Mouse (Mus musculus) hindbrain, embryonic 11.5 days (tissue): ENCODE data around the gene Gnb1. TPM values are rescaled to one million over a fixed set of nuclear protein-coding genes. Genes with fewer than 3 reads are reported as not detected.

Source experiments
- ATAC-seq: fragments of 200-750 bp; cut with Nextera tagmentation; 2 replicates; pipeline ENCODE4 v1.8.0; 2017; ENCODE audit warnings: mild to moderate bottlenecking, moderate TSS enrichment, moderate library complexity; ENCODE audit not compliant: low FRiP score
- DNase-seq: peaks from one replicate; pipeline ENCODE4 v3.0.0-alpha.2; 2015; ENCODE audit warnings: low spot score
- H3K27ac ChIP-seq: fragments of 300-500 bp; sonication (generic); 2 replicates; pipeline ENCODE4 v1.5.1; 2014; ENCODE audit warnings: mild to moderate bottlenecking, low read depth, low read length
- H3K27me3 ChIP-seq: fragments of 300-500 bp; sonication (generic); 2 replicates; pipeline ENCODE4 v1.6.1; 2014; ENCODE audit warnings: mild to moderate bottlenecking, low read length, moderate library complexity, mixed read lengths; ENCODE audit not compliant: control insufficient read depth, insufficient read depth
- H3K36me3 ChIP-seq: fragments of 300-500 bp; sonication (generic); 2 replicates; pipeline ENCODE4 v1.6.1; 2014; ENCODE audit warnings: mild to moderate bottlenecking, low read length, moderate library complexity, mixed read lengths; ENCODE audit not compliant: control insufficient read depth, insufficient read depth
- H3K4me1 ChIP-seq: fragments of 300-500 bp; sonication (generic); replicated peaks from 2 replicates; pipeline ENCODE4 v1.6.1; 2014; ENCODE audit warnings: low read length, mixed read lengths; ENCODE audit not compliant: control insufficient read depth, insufficient read depth
- H3K4me2 ChIP-seq: fragments of 300-500 bp; sonication (generic); replicated peaks from 2 replicates; pipeline ENCODE4 v1.6.1; 2014; ENCODE audit warnings: mild to moderate bottlenecking, low read depth, low read length
- H3K4me3 ChIP-seq: fragments of 300-500 bp; sonication (generic); 2 replicates; pipeline ENCODE4 v1.5.1; 2014; ENCODE audit warnings: low read depth, low read length
- H3K9ac ChIP-seq: fragments of 300-500 bp; sonication (generic); 2 replicates; pipeline ENCODE4 v1.6.1; 2014; ENCODE audit warnings: low read depth, low read length
- H3K9me3 ChIP-seq: fragments of 300-500 bp; sonication (generic); 2 replicates; pipeline ENCODE4 v1.6.1; 2016; ENCODE audit warnings: low read length; ENCODE audit not compliant: control insufficient read depth
- WGBS: fragments of 180-500 bp; shearing (Covaris S2); extraction: QIAGEN DNeasy Blood & Tissue Kit; methylation state at CpG from one replicate; pipeline ENCODE4 v1.1.7; 2014; 5-methylcytosine and 5-hydroxymethylcytosine counted together
- polyA plus RNA-seq: library from polyadenylated mRNA; unstranded; fragments of >200 nt; fragmentation: Nextera tagmentation; extraction: Ambion mirVana; gene quantifications from 2 replicates; pipeline ENCODE4 v1.2.1, GENCODE M21; 2014

Gnb1 gene
- polyA plus RNA-seq, 1 experiment from 2014 or later: 832 TPM

- no peak overlapping the region for H3K27ac ChIP-seq
- ATAC-seq (no peak), DNase-seq (no peak)
- H3K4me2 ChIP-seq: no peak overlapping the region
- no peak overlapping the region for H3K9ac ChIP-seq
- no peaks in the 10 kb centered on the region for H3K9me3 ChIP-seq
- H3K27me3 ChIP-seq: no peaks in the 10 kb centered on the region
- no peak overlapping the region for H3K4me3 ChIP-seq
- H3K4me1 ChIP-seq: no peaks in the 10 kb centered on the region
- 97% methylated on average over 1 of the region's 1 CpGs for WGBS
- H3K36me3 ChIP-seq: no peaks in the 10 kb centered on the region
Observed at GRCm38 (mm10) chr4:155510981-155511380, 19.8 kb downstream of the Gnb1 start.

GRCm38 (mm10) chr4:155514810-155515209 is 23.6 kb downstream of the Gnb1 start:
- no peak for DNase-seq
- 89% methylated on average over 2 of the region's 2 CpGs for WGBS
- Histone ChIP-seq H3K27ac (no peak overlapping the region), H3K4me3 (no peak overlapping the region), H3K36me3 (no peaks in the 10 kb centered on the region), H3K4me1 (no peaks in the 10 kb centered on the region), H3K9me3 (no peaks in the 10 kb centered on the region), H3K4me2 (no peak overlapping the region), H3K27me3 (no peaks in the 10 kb centered on the region), H3K9ac (no peak overlapping the region)
- no peak for ATAC-seq

- no peaks in the 10 kb centered on the region for H3K27me3 ChIP-seq
- H3K4me2 ChIP-seq: no peak overlapping the region
- WGBS: 89% methylated on average over 7 of the region's 7 CpGs
- no peak overlapping the region for H3K27ac ChIP-seq
- no peaks in the 10 kb centered on the region for H3K9me3 ChIP-seq
- DNase-seq (no peak), ATAC-seq (no peak)
- H3K9ac ChIP-seq: no peak overlapping the region
- H3K36me3 ChIP-seq: no peaks in the 10 kb centered on the region
- no peak overlapping the region for H3K4me3 ChIP-seq
- no peaks in the 10 kb centered on the region for H3K4me1 ChIP-seq
Observed at GRCm38 (mm10) chr4:155517948-155518517, 26.9 kb downstream of the Gnb1 start.

- H3K9ac ChIP-seq: no peak overlapping the region
- no peak for ATAC-seq
- H3K4me1 ChIP-seq: no peaks in the 10 kb centered on the region
- no peaks in the 10 kb centered on the region for H3K36me3 ChIP-seq
- whole genome bisulfite sequencing: 81% methylated on average over 7 of the region's 7 CpGs
- no peak overlapping the region for H3K4me3 ChIP-seq
- no peaks in the 10 kb centered on the region for H3K9me3 ChIP-seq
- H3K4me2 ChIP-seq: no peak overlapping the region
- H3K27me3 ChIP-seq: no peaks in the 10 kb centered on the region
- no peak overlapping the region for H3K27ac ChIP-seq
- no peak for DNase-seq
Observed at GRCm38 (mm10) chr4:155522327-155522726, 31.2 kb downstream of the Gnb1 start.

- Histone ChIP-seq H3K4me2 (no peak overlapping the region), H3K4me1 (no peaks in the 10 kb centered on the region), H3K27me3 (no peaks in the 10 kb centered on the region), H3K9ac (no peak overlapping the region), H3K9me3 (no peaks in the 10 kb centered on the region), H3K27ac (no peak overlapping the region), H3K36me3 (0 out of 2 replicates have a peak, but pooled peaks cover 3% of the 10 kb centered on the region), H3K4me3 (no peak overlapping the region)
- 91% methylated on average over 5 of the region's 5 CpGs for WGBS
- no peak for DNase-seq
- no peak for ATAC-seq
Observed at GRCm38 (mm10) chr4:155525751-155526150, 34.6 kb downstream of the Gnb1 start.

- Histone ChIP-seq H3K36me3 (0 out of 2 replicates have a peak, but pooled peaks cover 5% of the 10 kb centered on the region), H3K4me1 (no peaks in the 10 kb centered on the region), H3K27ac (no peak overlapping the region), H3K9me3 (no peaks in the 10 kb centered on the region), H3K27me3 (no peaks in the 10 kb centered on the region), H3K4me3 (no peak overlapping the region), H3K4me2 (no peak overlapping the region), H3K9ac (no peak overlapping the region)
- WGBS: 91% methylated on average over 3 of the region's 3 CpGs
- ATAC-seq (no peak), DNase-seq (no peak)
Observed at GRCm38 (mm10) chr4:155529294-155529693, 38.1 kb downstream of the Gnb1 start.

- H3K4me1 ChIP-seq: no peaks in the 10 kb centered on the region
- H3K9me3 ChIP-seq: no peaks in the 10 kb centered on the region
- peaks cover 27% of the 10 kb centered on the region for H3K36me3 ChIP-seq
- ATAC-seq (no peak), DNase-seq (no peak)
- no peak overlapping the region for H3K4me3 ChIP-seq
- H3K9ac ChIP-seq: no peak overlapping the region
- H3K27me3 ChIP-seq: no peaks in the 10 kb centered on the region
- 97% methylated on average over 7 of the region's 7 CpGs for WGBS
- no peak overlapping the region for H3K4me2 ChIP-seq
- no peak overlapping the region for H3K27ac ChIP-seq
Observed at GRCm38 (mm10) chr4:155549993-155550392, 58.8 kb downstream of the Gnb1 start.

- H3K27ac ChIP-seq: no peak overlapping the region
- no peak overlapping the region for H3K9ac ChIP-seq
- peaks cover 28% of the 10 kb centered on the region for H3K36me3 ChIP-seq
- H3K4me2 ChIP-seq: no peak overlapping the region
- WGBS: 86% methylated on average over 2 of the region's 2 CpGs
- H3K4me1 ChIP-seq: no peaks in the 10 kb centered on the region
- no peak overlapping the region for H3K4me3 ChIP-seq
- H3K9me3 ChIP-seq: no peaks in the 10 kb centered on the region
- no peak for DNase-seq
- ATAC-seq: no peak
- no peaks in the 10 kb centered on the region for H3K27me3 ChIP-seq
Observed at GRCm38 (mm10) chr4:155550446-155550845, 59.3 kb downstream of the Gnb1 start.

GRCm38 (mm10) chr4:155551073-155551472 is 59.9 kb downstream of the Gnb1 start:
- peaks cover 29% of the 10 kb centered on the region for H3K36me3 ChIP-seq
- no peak overlapping the region for H3K4me2 ChIP-seq

More at GRCm38 (mm10) chr4:155551073-155551472, 59.9 kb downstream of the Gnb1 start:
- no peaks in the 10 kb centered on the region for H3K4me1 ChIP-seq
- H3K9ac ChIP-seq: no peak overlapping the region
- no peaks in the 10 kb centered on the region for H3K27me3 ChIP-seq
- no peak for DNase-seq
- WGBS: 91% methylated on average over 4 of the region's 4 CpGs
- H3K9me3 ChIP-seq: no peaks in the 10 kb centered on the region
- no peak overlapping the region for H3K4me3 ChIP-seq
- no peak overlapping the region for H3K27ac ChIP-seq
- no peak for ATAC-seq
